Mouse (Mus musculus): ENCODE data around the gene Galr3. TPM values are rescaled to one million over a fixed set of nuclear protein-coding genes. Genes with fewer than 3 reads are reported as not detected.

The Galr3 gene
- not detected in 2 replicates for polyA plus RNA-seq (2011; ENCODE audit: insufficient read depth, insufficient read length, low replicate concordance, missing spikeins)

DNA sequence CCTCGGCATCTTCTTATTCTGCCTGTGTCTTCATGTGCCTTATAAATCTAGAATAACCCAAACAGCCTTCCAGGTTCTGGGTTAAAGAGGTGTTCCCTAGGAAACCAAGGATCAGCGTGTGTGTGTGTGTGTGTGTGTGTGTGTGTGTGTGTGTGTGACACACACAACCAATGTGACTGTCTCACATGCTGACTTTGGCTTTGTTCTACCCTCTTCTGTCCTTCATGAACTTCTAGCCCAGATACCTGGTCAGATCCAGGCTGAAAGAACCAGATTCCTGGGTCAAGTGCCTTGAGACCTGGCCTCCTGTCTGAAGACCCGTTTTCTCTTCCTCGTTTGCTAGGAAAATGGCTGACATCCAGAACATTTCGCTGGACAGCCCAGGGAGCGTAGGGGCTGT is at the start of gene Galr3:
Gene Galr3, plus strand, starts transcription at position 301 of the 400 bp plus-strand sequence.
- WGBS: 48% methylated on average over 6 of the region's 6 CpGs
- Histone ChIP-seq H3K4me1 (ENCODE audit: control insufficient read depth, insufficient read depth, low read length) (no peaks in the 10 kb centered on the region; the same call in 1 of the 2 replicates), H3K27ac (ENCODE audit: control insufficient read depth, insufficient read depth, low read depth, low read length, poor library complexity) (no peak within 1 kb of the TSS), H3K4me3 (replicated peaks; ENCODE audit: control insufficient read depth, low read depth, low read length) (peak within 1 kb of the TSS; percentile 7)
- no peak for TF ChIP-seq POLR2A (IDR thresholded peaks at IDR 0.05; ENCODE audit: borderline replicate concordance, control insufficient read depth, low read depth, low read length)
- no peak for TF ChIP-seq CTCF (IDR thresholded peaks at IDR 0.05; ENCODE audit: control insufficient read depth, insufficient read depth, low read length)

DNA sequence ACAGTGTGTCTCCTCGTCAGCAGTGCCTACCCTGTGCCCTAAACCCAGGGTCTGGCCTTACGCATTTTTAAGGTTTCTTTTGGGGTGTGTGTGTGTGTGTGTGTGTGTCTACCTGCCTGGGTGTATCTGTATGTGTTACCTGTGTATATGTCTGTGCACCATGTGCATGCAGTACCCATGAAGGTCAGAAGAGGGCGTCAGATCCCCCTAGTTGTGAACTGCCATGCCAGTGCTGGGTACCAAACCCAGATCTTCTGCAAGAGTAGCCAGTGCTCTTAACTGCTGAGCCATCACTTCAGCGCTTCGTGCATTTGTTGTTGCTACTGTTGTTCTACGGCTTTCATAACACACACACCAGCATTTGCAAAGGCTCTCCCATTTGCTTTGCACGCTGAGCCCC is 49.5 kb upstream of the Galr3 start:
- WGBS: 90% methylated on average over 7 of the region's 7 CpGs
- Histone ChIP-seq H3K4me1 (ENCODE audit: control insufficient read depth, insufficient read depth, low read length) (no peaks in the 10 kb centered on the region), H3K4me3 (replicated peaks; ENCODE audit: control insufficient read depth, low read depth, low read length) (no peak overlapping the region), H3K27ac (ENCODE audit: control insufficient read depth, insufficient read depth, low read depth, low read length, poor library complexity) (no peak overlapping the region)
- TF ChIP-seq POLR2A (IDR thresholded peaks at IDR 0.05; ENCODE audit: borderline replicate concordance, control insufficient read depth, low read depth, low read length) (no peak), CTCF (IDR thresholded peaks at IDR 0.05; ENCODE audit: control insufficient read depth, insufficient read depth, low read length) (no peak)

DNA sequence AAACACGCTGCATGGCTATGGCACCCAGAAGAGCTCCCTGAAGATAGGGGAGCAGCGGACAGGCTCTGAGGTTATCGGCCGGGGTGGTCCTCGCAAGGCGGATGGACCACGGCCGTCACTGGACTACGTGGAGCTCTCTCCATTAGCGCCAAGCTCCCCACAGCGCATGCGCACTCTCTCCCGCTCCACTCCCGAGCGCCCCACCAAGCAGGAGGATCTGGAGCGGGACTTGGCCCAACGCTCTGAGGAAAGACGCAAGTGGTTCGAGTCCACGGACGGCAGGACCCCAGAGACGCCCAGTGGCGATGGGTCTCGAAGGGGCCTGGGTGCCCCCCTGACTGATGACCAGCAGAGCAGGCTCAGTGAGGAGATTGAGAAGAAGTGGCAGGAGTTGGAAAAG is 48.8 kb upstream of the Galr3 start:
- TF ChIP-seq CTCF (IDR thresholded peaks at IDR 0.05; ENCODE audit: control insufficient read depth, insufficient read depth, low read length) (no peak), POLR2A (IDR thresholded peaks at IDR 0.05; ENCODE audit: borderline replicate concordance, control insufficient read depth, low read depth, low read length) (no peak)
- Histone ChIP-seq H3K27ac (ENCODE audit: control insufficient read depth, insufficient read depth, low read depth, low read length, poor library complexity) (no peak overlapping the region), H3K4me3 (replicated peaks; ENCODE audit: control insufficient read depth, low read depth, low read length) (no peak overlapping the region), H3K4me1 (ENCODE audit: control insufficient read depth, insufficient read depth, low read length) (no peaks in the 10 kb centered on the region)
- 96% methylated on average over 24 of the region's 24 CpGs for WGBS

DNA sequence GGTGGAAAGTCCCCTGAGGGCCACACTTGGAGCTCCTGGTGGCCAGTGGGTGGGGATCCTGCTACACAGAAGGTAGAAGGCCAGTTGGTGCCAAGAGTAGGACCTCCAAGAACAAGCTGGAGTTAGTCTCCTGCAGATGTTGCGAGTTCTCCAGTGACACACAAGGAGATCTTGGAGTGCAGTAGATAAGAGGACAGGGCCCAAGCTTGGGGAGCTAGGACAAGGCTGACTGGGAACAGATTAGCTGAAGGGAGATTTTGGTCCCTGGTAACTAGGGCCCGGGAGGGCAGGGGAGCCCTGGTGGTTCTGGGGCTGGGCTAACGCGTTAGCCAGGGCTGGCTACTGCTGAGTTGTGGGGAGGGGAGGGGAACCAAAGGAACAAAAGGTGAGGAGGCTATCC is 45.8 kb upstream of the Galr3 start:
- H3K4me1 ChIP-seq (ENCODE audit: control insufficient read depth, insufficient read depth, low read length): peaks cover 3% of the 10 kb centered on the region
- H3K27ac ChIP-seq (ENCODE audit: control insufficient read depth, insufficient read depth, low read depth, low read length, poor library complexity): no peak overlapping the region
- 90% methylated on average over 4 of the region's 4 CpGs for WGBS
- TF ChIP-seq POLR2A (IDR thresholded peaks at IDR 0.05; ENCODE audit: borderline replicate concordance, control insufficient read depth, low read depth, low read length) (no peak), CTCF (IDR thresholded peaks at IDR 0.05; ENCODE audit: control insufficient read depth, insufficient read depth, low read length) (no peak)
- no peak overlapping the region for H3K4me3 ChIP-seq (replicated peaks; ENCODE audit: control insufficient read depth, low read depth, low read length)

DNA sequence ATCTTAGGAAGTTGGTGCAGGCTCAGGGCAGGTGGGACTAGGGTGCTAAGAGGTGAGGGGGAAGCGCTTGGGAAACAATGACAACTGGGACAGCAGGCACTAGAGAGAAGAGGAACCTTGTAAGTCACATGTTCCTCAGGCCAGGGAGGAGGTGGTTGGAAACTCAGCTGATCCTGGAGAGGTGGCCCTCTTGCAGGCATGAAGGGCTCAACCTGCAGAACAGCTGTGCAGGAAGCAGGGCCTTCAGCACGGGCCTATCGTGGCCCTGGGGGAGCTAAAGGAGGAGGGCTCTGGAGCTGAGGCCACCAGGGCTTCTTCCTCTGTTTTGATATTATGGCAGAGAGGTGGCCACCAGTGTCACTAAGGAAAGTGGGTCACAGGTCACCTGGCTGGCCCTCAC is 45.0 kb upstream of the Galr3 start:
- Histone ChIP-seq H3K4me3 (replicated peaks; ENCODE audit: control insufficient read depth, low read depth, low read length) (no peak overlapping the region), H3K4me1 (ENCODE audit: control insufficient read depth, insufficient read depth, low read length) (peaks cover 3% of the 10 kb centered on the region), H3K27ac (ENCODE audit: control insufficient read depth, insufficient read depth, low read depth, low read length, poor library complexity) (no peak overlapping the region)
- TF ChIP-seq CTCF (IDR thresholded peaks at IDR 0.05; ENCODE audit: control insufficient read depth, insufficient read depth, low read length) (no peak), POLR2A (IDR thresholded peaks at IDR 0.05; ENCODE audit: borderline replicate concordance, control insufficient read depth, low read depth, low read length) (no peak)
- WGBS: 32% methylated on average over 3 of the region's 3 CpGs

DNA sequence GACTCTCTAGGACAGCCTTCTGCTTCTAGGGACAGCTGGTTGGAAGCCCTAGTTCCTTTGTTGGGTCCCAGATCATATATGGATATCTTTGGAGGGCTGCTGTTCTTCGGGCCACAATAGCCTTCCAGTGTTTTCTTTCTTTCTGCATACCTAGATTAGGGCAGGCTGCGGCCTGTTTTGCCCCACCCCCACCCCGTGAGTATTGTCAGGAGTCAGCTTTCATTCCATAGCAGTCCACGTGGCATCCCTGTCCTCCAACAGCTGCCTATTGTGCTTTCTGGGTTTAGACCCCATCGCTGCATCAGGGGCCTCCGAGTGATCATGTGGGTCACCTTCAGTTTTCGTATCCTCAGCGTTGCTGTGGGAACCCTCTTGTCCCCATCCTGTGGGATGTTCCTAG is 43.3 kb upstream of the Galr3 start:
- TF ChIP-seq POLR2A (IDR thresholded peaks at IDR 0.05; ENCODE audit: borderline replicate concordance, control insufficient read depth, low read depth, low read length) (no peak), CTCF (IDR thresholded peaks at IDR 0.05; ENCODE audit: control insufficient read depth, insufficient read depth, low read length) (no peak)
- no peak overlapping the region for H3K27ac ChIP-seq (ENCODE audit: control insufficient read depth, insufficient read depth, low read depth, low read length, poor library complexity)
- H3K4me3 ChIP-seq (replicated peaks; ENCODE audit: control insufficient read depth, low read depth, low read length): no peak overlapping the region
- peaks cover 3% of the 10 kb centered on the region for H3K4me1 ChIP-seq (ENCODE audit: control insufficient read depth, insufficient read depth, low read length)
- 87% methylated on average over 8 of the region's 8 CpGs for WGBS

DNA sequence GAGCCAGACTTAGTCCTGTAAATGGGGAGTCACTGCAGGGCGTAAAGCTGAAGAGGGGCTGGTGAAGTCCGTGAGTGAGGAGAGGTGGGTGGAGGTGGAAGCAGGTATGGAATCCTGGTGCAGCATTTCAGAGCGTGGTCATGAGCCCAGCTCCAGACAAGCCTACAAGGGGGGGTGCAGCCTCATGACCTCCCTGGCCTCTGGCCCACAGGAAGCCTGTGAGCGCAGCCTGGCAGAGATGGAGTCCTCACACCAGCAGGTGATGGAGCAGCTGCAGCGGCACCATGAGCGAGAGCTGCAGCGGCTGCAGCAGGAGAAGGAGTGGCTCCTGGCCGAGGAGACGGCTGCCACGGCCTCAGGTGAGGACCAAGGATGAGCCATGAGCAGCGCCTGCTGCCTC is 42.1 kb upstream of the Galr3 start:
- TF ChIP-seq POLR2A (IDR thresholded peaks at IDR 0.05; ENCODE audit: borderline replicate concordance, control insufficient read depth, low read depth, low read length): no peak
- no peak for TF ChIP-seq CTCF (IDR thresholded peaks at IDR 0.05; ENCODE audit: control insufficient read depth, insufficient read depth, low read length)
- 63% methylated on average over 11 of the region's 11 CpGs for WGBS
- no peak overlapping the region for H3K27ac ChIP-seq (ENCODE audit: control insufficient read depth, insufficient read depth, low read depth, low read length, poor library complexity)
- no peak overlapping the region for H3K4me3 ChIP-seq (replicated peaks; ENCODE audit: control insufficient read depth, low read depth, low read length)
- H3K4me1 ChIP-seq (ENCODE audit: control insufficient read depth, insufficient read depth, low read length): peaks cover 3% of the 10 kb centered on the region

DNA sequence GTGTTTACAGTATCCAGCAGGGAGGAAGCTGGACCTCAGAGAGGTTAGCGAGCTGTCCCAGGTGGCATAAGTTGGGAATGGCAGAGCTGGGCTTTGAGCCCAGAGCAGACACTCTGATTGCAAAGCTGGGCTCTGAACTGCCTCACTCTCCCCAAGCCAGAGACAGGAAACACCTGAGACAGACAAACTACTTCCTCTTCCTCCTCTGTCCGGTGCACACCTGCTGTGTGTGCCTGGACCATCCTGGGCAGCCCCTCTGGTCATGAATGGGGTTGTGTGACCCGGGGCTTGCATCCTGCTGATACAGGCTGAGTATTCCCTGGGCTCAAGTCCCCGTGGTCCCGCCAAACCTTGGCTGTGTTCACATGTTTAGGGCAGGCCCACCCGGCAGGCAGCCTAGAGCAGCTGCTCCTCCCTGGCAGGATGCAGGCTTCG is 41.3 kb upstream of the Galr3 start:
- Histone ChIP-seq H3K4me1 (ENCODE audit: control insufficient read depth, insufficient read depth, low read length) (peaks cover 3% of the 10 kb centered on the region), H3K27ac (ENCODE audit: control insufficient read depth, insufficient read depth, low read depth, low read length, poor library complexity) (no peak overlapping the region), H3K4me3 (replicated peaks; ENCODE audit: control insufficient read depth, low read depth, low read length) (no peak overlapping the region)
- TF ChIP-seq CTCF (IDR thresholded peaks at IDR 0.05; ENCODE audit: control insufficient read depth, insufficient read depth, low read length): no peak
- no peak for TF ChIP-seq POLR2A (IDR thresholded peaks at IDR 0.05; ENCODE audit: borderline replicate concordance, control insufficient read depth, low read depth, low read length)
- WGBS: 51% methylated on average over 7 of the region's 7 CpGs

DNA sequence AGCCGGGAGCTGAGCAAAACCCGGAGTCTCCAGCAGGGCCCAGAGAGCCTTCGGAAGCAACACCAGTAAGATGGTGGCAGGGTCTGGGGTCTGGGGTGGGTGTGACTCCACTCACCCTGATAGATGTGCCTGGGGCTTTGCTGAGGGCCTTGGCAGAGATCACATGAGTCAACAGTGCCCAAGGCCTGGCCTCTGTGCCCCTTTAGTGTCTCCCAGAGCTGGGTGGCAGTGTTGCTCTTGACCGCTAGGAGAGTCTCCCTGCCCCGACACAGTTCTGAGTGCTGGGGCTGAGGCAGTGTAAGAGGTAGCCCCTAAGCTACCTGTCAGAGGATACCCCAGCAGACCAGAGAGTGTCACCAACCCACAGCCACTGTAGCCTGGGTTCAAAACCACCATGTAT is 40.1 kb upstream of the Galr3 start:
- peaks cover 3% of the 10 kb centered on the region for H3K4me1 ChIP-seq (ENCODE audit: control insufficient read depth, insufficient read depth, low read length)
- no peak overlapping the region for H3K27ac ChIP-seq (ENCODE audit: control insufficient read depth, insufficient read depth, low read depth, low read length, poor library complexity)
- no peak for TF ChIP-seq CTCF (IDR thresholded peaks at IDR 0.05; ENCODE audit: control insufficient read depth, insufficient read depth, low read length)
- TF ChIP-seq POLR2A (IDR thresholded peaks at IDR 0.05; ENCODE audit: borderline replicate concordance, control insufficient read depth, low read depth, low read length): no peak
- H3K4me3 ChIP-seq (replicated peaks; ENCODE audit: control insufficient read depth, low read depth, low read length): no peak overlapping the region
- WGBS: 88% methylated on average over 5 of the region's 5 CpGs

All from bone marrow, adult 2 months (tissue).